Mouse (Mus musculus): ENCODE results near the gene Cyp2d11. TPM values are rescaled to one million over a fixed set of nuclear protein-coding genes. Genes with fewer than 3 reads are reported as not detected.

The Cyp2d11 gene
- polyA plus RNA-seq, 1 experiment from 2014 or later, result not detected

DNA sequence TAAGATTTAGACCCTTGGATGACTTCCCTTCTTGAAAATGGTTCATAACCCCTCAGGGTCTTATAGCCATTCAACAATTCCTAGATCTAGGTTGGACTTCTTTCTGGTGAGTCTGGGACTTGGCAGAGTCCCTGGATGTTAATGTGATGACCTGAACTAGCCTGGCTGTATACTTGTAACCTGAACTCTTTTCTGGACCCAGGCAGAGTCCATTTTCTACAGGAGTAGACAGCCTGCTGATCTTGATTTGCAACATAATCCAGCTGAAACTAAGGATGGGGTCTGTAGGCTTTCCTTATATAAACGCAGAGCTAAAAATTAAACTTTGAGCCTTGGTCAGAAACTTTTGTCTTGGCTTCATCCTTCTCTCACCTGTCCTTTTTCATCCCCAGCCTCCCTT, 24.8 kb upstream of the Cyp2d11 start:
- H3K9me3 ChIP-seq (replicated peaks; ENCODE audit: control insufficient read depth, low read length, poor library complexity, severe bottlenecking), result no peaks in the 10 kb centered on the region

DNA sequence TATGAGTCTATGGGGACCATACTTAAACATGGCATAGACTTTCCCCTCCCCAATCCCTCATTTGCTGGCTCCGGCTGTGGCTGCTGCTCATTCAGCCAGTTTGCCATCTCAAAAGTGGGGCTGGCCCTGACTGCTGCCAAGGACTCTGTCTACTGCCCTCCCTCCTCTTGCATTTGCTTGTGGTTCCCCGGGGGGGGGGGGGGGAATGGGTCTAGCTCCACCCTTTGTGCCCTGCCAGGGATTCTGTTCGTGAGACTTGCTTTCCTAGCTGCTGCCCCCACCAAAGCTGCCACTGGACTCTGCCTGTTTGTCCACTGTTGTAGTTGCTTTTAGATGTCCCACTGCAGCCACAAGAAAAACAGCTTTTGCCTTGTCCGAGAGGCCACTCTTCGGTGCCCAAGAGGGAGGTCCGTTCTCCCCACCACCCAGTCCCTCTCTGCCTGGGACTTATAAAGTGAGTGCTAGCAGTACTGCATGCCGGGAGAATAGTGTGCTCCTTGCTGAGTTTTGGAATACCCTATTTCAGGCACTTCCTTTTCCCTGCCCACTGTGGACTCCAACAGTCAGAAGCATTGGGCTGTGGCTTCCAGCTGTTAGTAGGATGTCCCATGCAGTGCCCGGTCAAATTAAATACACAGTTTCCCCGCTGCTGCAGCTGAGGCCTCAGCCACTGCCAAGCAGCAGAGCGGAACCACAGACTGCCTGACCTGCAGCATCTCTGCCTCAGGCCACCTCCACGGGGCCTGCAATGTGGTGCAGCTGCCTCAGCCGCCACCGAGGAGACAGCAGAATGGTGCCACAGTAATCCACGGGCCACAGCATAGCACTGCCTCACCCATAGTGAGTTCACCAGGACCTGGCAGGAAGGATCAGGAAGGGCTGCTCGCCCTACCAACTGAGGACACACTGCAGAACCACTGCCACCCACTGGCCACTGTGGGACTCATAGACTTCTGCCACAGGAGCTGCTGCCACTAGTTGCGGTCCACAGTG, 23.3 kb upstream of the Cyp2d11 start:
- Histone ChIP-seq H3K36me3 (ENCODE audit: control insufficient read depth, insufficient read depth, low read length) (no peaks in the 10 kb centered on the region), H3K4me2 (ENCODE audit: low read length) (peak overlapping the region; percentile 31; the same call in 1 of the 2 replicates), H3K9ac (ENCODE audit: low read depth, low read length) (no peak overlapping the region), H3K4me3 (ENCODE audit: low read depth, low read length) (no peak overlapping the region), H3K27me3 (ENCODE audit: control insufficient read depth, insufficient read depth, low read depth, low read length) (no peaks in the 10 kb centered on the region), H3K9me3 (replicated peaks; ENCODE audit: control insufficient read depth, low read length, poor library complexity, severe bottlenecking) (no peaks in the 10 kb centered on the region), H3K27ac (ENCODE audit: low read length) (no peak overlapping the region), H3K4me1 (ENCODE audit: control insufficient read depth, insufficient read depth, low read length) (no peaks in the 10 kb centered on the region; the same call in 1 of the 2 replicates)
- WGBS, result 14% methylated on average over 16 of the region's 16 CpGs
- ATAC-seq, result peak; percentile 71

More for the DNA sequence above, 24.8 kb upstream of the Cyp2d11 start:
- ATAC-seq, result no peak
- no peak overlapping the region for H3K27ac ChIP-seq (ENCODE audit: low read length)
- no peak overlapping the region for H3K4me3 ChIP-seq (ENCODE audit: low read depth, low read length)
- WGBS, result 79% methylated on average over 1 of the region's 1 CpGs
- no peaks in the 10 kb centered on the region for H3K27me3 ChIP-seq (ENCODE audit: control insufficient read depth, insufficient read depth, low read depth, low read length)
- no peaks in the 10 kb centered on the region for H3K36me3 ChIP-seq (ENCODE audit: control insufficient read depth, insufficient read depth, low read length)
- H3K9ac ChIP-seq (ENCODE audit: low read depth, low read length), result no peak overlapping the region
- H3K4me2 ChIP-seq (ENCODE audit: low read length), result no peak overlapping the region
- no peaks in the 10 kb centered on the region; the same call in 1 of the 2 replicates for H3K4me1 ChIP-seq (ENCODE audit: control insufficient read depth, insufficient read depth, low read length)

GRCm38 (mm10) chr15:82407536-82407935, 13.7 kb upstream of the Cyp2d11 start:
- no peak overlapping the region for H3K9ac ChIP-seq (ENCODE audit: low read depth, low read length)
- no peaks in the 10 kb centered on the region for H3K4me1 ChIP-seq (ENCODE audit: control insufficient read depth, insufficient read depth, low read length)
- no peak for ATAC-seq
- H3K4me3 ChIP-seq (ENCODE audit: low read depth, low read length), result no peak overlapping the region
- no peak overlapping the region for H3K27ac ChIP-seq (ENCODE audit: low read length)
- H3K9me3 ChIP-seq (replicated peaks; ENCODE audit: control insufficient read depth, low read length, poor library complexity, severe bottlenecking), result no peaks in the 10 kb centered on the region
- H3K4me2 ChIP-seq (ENCODE audit: low read length), result no peak overlapping the region
- H3K36me3 ChIP-seq (ENCODE audit: control insufficient read depth, insufficient read depth, low read length), result no peaks in the 10 kb centered on the region
- H3K27me3 ChIP-seq (ENCODE audit: control insufficient read depth, insufficient read depth, low read depth, low read length), result no peaks in the 10 kb centered on the region
- WGBS, result 80% methylated on average over 4 of the region's 4 CpGs

DNA sequence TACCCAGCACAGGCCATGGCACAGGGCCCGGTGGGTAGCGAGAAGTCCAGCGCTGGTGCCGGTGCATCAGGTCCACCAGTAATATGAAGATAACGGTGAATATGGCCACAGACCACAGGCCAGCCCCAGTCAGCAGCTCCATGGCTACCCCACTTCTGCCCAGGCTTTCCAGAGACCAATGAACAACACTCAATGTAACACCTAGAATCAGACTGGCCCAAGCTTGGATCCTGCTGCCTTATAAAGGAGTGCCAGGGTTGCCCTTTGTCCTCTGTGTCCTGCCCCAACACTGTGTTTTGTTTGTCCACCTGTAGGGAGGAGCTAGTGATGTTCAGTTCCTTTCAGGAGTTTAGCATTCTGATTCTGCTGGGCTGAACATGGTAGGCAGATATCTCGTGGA, 13.2 kb upstream of the Cyp2d11 start, which contains the start of gene Cyp2d10:
Gene Cyp2d10 (minus strand): TSS at position 215 of the 400 bp plus-strand sequence.
- Histone ChIP-seq H3K27ac (ENCODE audit: low read length) (no peak within 1 kb of the TSS), H3K36me3 (ENCODE audit: control insufficient read depth, insufficient read depth, low read length) (no peaks in the 10 kb centered on the region), H3K9ac (ENCODE audit: low read depth, low read length) (no peak within 1 kb of the TSS), H3K4me1 (ENCODE audit: control insufficient read depth, insufficient read depth, low read length) (no peaks in the 10 kb centered on the region), H3K27me3 (ENCODE audit: control insufficient read depth, insufficient read depth, low read depth, low read length) (no peaks in the 10 kb centered on the region), H3K4me3 (ENCODE audit: low read depth, low read length) (no peak within 1 kb of the TSS), H3K9me3 (replicated peaks; ENCODE audit: control insufficient read depth, low read length, poor library complexity, severe bottlenecking) (no peaks in the 10 kb centered on the region), H3K4me2 (ENCODE audit: low read length) (no peak within 1 kb of the TSS)
- no peak for ATAC-seq
- 96% methylated on average over 6 of the region's 6 CpGs for WGBS

DNA sequence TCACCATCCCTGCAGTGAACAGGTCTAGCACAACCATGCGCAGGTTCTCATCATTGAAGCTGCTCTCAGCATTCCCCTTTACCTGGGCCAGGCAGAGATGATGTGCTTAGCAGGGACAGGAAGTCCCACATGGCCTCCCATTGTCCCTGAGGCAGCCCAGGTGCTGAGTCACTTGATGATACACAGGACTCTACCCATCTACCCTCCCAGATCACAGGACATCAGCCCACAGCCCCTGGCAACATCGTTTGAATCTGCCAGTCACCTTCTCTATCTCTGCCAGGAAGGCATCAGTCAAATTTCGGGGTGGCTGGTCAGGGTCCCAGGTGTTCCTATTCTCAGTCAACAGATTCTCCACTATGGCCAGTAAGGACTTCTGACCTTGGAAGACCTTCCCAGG, 10.3 kb upstream of the Cyp2d11 start:
- Histone ChIP-seq H3K36me3 (ENCODE audit: control insufficient read depth, insufficient read depth, low read length) (no peaks in the 10 kb centered on the region), H3K9ac (ENCODE audit: low read depth, low read length) (no peak overlapping the region), H3K9me3 (replicated peaks; ENCODE audit: control insufficient read depth, low read length, poor library complexity, severe bottlenecking) (no peaks in the 10 kb centered on the region), H3K4me1 (ENCODE audit: control insufficient read depth, insufficient read depth, low read length) (no peaks in the 10 kb centered on the region), H3K4me2 (ENCODE audit: low read length) (no peak overlapping the region), H3K27ac (ENCODE audit: low read length) (no peak overlapping the region), H3K4me3 (ENCODE audit: low read depth, low read length) (no peak overlapping the region), H3K27me3 (ENCODE audit: control insufficient read depth, insufficient read depth, low read depth, low read length) (no peaks in the 10 kb centered on the region)
- ATAC-seq, result no peak
- WGBS, result 91% methylated on average over 3 of the region's 3 CpGs

DNA sequence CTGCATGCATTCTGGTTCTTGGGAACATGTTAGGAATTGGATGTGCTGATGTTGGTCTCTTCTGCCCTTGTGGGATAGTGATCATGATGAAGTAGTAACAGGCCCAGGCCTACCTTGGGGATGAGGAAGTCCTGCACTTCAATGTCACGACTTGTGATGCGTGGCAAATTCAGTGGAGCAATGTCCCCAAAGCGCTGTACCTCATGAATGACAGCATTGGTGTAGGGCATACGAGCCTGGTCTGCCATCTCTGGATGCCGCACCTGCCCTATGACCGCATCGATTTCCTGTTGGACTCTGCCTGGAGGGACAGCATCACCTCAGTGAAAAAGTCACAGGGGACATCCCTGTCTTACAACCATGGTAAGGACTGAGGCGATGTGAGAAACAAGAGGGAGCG, 9.8 kb upstream of the Cyp2d11 start:
- Histone ChIP-seq H3K4me3 (ENCODE audit: low read depth, low read length) (no peak overlapping the region), H3K4me2 (ENCODE audit: low read length) (no peak overlapping the region), H3K36me3 (ENCODE audit: control insufficient read depth, insufficient read depth, low read length) (no peaks in the 10 kb centered on the region), H3K9me3 (replicated peaks; ENCODE audit: control insufficient read depth, low read length, poor library complexity, severe bottlenecking) (no peaks in the 10 kb centered on the region), H3K9ac (ENCODE audit: low read depth, low read length) (no peak overlapping the region), H3K27me3 (ENCODE audit: control insufficient read depth, insufficient read depth, low read depth, low read length) (no peaks in the 10 kb centered on the region), H3K4me1 (ENCODE audit: control insufficient read depth, insufficient read depth, low read length) (no peaks in the 10 kb centered on the region), H3K27ac (ENCODE audit: low read length) (no peak overlapping the region)
- 96% methylated on average over 9 of the region's 9 CpGs for WGBS
- no peak for ATAC-seq

GRCm38 (mm10) chr15:82402741-82403140, 8.9 kb upstream of the Cyp2d11 start:
- Histone ChIP-seq H3K27me3 (ENCODE audit: control insufficient read depth, insufficient read depth, low read depth, low read length) (no peaks in the 10 kb centered on the region), H3K4me2 (ENCODE audit: low read length) (no peak overlapping the region), H3K36me3 (ENCODE audit: control insufficient read depth, insufficient read depth, low read length) (no peaks in the 10 kb centered on the region), H3K4me3 (ENCODE audit: low read depth, low read length) (no peak overlapping the region), H3K4me1 (ENCODE audit: control insufficient read depth, insufficient read depth, low read length) (no peaks in the 10 kb centered on the region), H3K9me3 (replicated peaks; ENCODE audit: control insufficient read depth, low read length, poor library complexity, severe bottlenecking) (no peaks in the 10 kb centered on the region), H3K27ac (ENCODE audit: low read length) (no peak overlapping the region), H3K9ac (ENCODE audit: low read depth, low read length) (no peak overlapping the region)
- ATAC-seq, result no peak
- 83% methylated on average over 6 of the region's 6 CpGs for WGBS

DNA sequence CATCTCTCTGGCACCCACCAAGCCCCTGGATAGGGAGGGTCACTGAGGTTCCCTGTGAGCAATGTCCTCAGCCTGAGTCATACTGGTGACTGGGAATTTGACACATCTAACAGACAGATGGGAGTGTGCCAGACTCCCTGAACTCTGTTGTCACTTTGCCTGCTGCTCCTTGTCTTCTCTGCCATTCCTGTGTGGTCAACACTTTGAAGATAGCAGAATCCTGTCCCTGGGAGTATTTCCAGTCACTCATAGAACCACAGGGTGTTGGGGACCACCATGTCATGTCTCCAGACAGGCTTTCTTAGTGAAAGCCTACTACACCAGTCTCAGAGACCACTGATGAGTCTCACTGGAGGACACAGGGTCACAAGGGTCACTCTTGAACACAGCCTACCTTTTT, 8.3 kb upstream of the Cyp2d11 start:
- H3K27ac ChIP-seq (ENCODE audit: low read length), result no peak overlapping the region
- no peak overlapping the region for H3K4me3 ChIP-seq (ENCODE audit: low read depth, low read length)
- H3K27me3 ChIP-seq (ENCODE audit: control insufficient read depth, insufficient read depth, low read depth, low read length), result no peaks in the 10 kb centered on the region
- no peak for ATAC-seq
- H3K9ac ChIP-seq (ENCODE audit: low read depth, low read length), result no peak overlapping the region
- no peaks in the 10 kb centered on the region for H3K9me3 ChIP-seq (replicated peaks; ENCODE audit: control insufficient read depth, low read length, poor library complexity, severe bottlenecking)
- no peak overlapping the region for H3K4me2 ChIP-seq (ENCODE audit: low read length)
- no peaks in the 10 kb centered on the region for H3K4me1 ChIP-seq (ENCODE audit: control insufficient read depth, insufficient read depth, low read length)
- H3K36me3 ChIP-seq (ENCODE audit: control insufficient read depth, insufficient read depth, low read length), result no peaks in the 10 kb centered on the region

- H3K9ac ChIP-seq (ENCODE audit: low read depth, low read length), result no peak overlapping the region
- no peak overlapping the region for H3K4me2 ChIP-seq (ENCODE audit: low read length)
- no peaks in the 10 kb centered on the region for H3K4me1 ChIP-seq (ENCODE audit: control insufficient read depth, insufficient read depth, low read length)
- H3K27ac ChIP-seq (ENCODE audit: low read length), result no peak overlapping the region
- no peaks in the 10 kb centered on the region for H3K36me3 ChIP-seq (ENCODE audit: control insufficient read depth, insufficient read depth, low read length)
- ATAC-seq, result no peak
- no peak overlapping the region for H3K4me3 ChIP-seq (ENCODE audit: low read depth, low read length)
- no peaks in the 10 kb centered on the region for H3K9me3 ChIP-seq (replicated peaks; ENCODE audit: control insufficient read depth, low read length, poor library complexity, severe bottlenecking)
- 31% methylated on average over 2 of the region's 2 CpGs for WGBS
- no peaks in the 10 kb centered on the region for H3K27me3 ChIP-seq (ENCODE audit: control insufficient read depth, insufficient read depth, low read depth, low read length)
Measured at GRCm38 (mm10) chr15:82401516-82401915, 7.7 kb upstream of the Cyp2d11 start.
